Mouse (Mus musculus) lung, postnatal 0 days (tissue): Measurements from ENCODE around the gene Retreg1. TPM values are rescaled to one million over a fixed set of nuclear protein-coding genes. Genes with fewer than 3 reads are reported as not detected.

Source experiments
- ATAC-seq: fragments of 200-750 bp; cut with Nextera tagmentation; 2 replicates; pipeline ENCODE4 v1.8.0; 2017; ENCODE audit warnings: moderate library complexity
- DNase-seq: peaks from one replicate; pipeline ENCODE4 v3.0.0-alpha.2; 2016; ENCODE audit warnings: low spot score
- H3K27ac ChIP-seq: fragments of 300-500 bp; sonication (generic); 2 replicates; pipeline ENCODE4 v1.5.1; 2014; ENCODE audit warnings: antibody characterized with exemption, mild to moderate bottlenecking, low read length, mixed read lengths
- H3K27me3 ChIP-seq: fragments of 300-500 bp; sonication (generic); replicated peaks from 2 replicates; pipeline ENCODE4 v1.6.1; 2014; ENCODE audit warnings: low read length, mixed read lengths; ENCODE audit not compliant: insufficient read depth
- H3K36me3 ChIP-seq: fragments of 300-500 bp; sonication (generic); 2 replicates; pipeline ENCODE4 v1.6.1; 2014; ENCODE audit warnings: low read length, mixed read lengths; ENCODE audit not compliant: insufficient read depth
- H3K4me1 ChIP-seq: fragments of 300-500 bp; sonication (generic); 2 replicates; pipeline ENCODE4 v1.6.1; 2014; ENCODE audit warnings: antibody characterized with exemption, low read depth, low read length, mixed read lengths; ENCODE audit not compliant: insufficient read depth
- H3K4me2 ChIP-seq: fragments of 300-500 bp; sonication (generic); replicated peaks from 2 replicates; pipeline ENCODE4 v1.6.1; 2014; ENCODE audit warnings: low read depth, mild to moderate bottlenecking, low read length, moderate library complexity, mixed read lengths
- H3K4me3 ChIP-seq: fragments of 300-500 bp; sonication (generic); 2 replicates; pipeline ENCODE4 v1.5.1; 2014; ENCODE audit warnings: low read depth, low read length
- H3K9ac ChIP-seq: fragments of 300-500 bp; sonication (generic); replicated peaks from 2 replicates; pipeline ENCODE4 v1.6.1; 2014; ENCODE audit warnings: low read depth, mild to moderate bottlenecking
- H3K9me3 ChIP-seq: fragments of 300-500 bp; sonication (generic); 2 replicates; pipeline ENCODE4 v1.6.1; 2016; ENCODE audit warnings: low read length, mixed read lengths
- CTCF ChIP-seq: IDR thresholded peaks from 2 replicates; pipeline ENCODE4 v1.5.1; 2016; ENCODE audit warnings: antibody characterized with exemption, mild to moderate bottlenecking
- EP300 ChIP-seq: IDR thresholded peaks from 2 replicates; pipeline ENCODE4 v1.6.1; 2016; ENCODE audit warnings: antibody characterized with exemption, mild to moderate bottlenecking, control low read depth
- WGBS: fragments of 180-500 bp; shearing (Covaris S2); extraction: QIAGEN DNeasy Blood & Tissue Kit; methylation state at CpG from one replicate; pipeline ENCODE4 v1.1.7; 2014; 5-methylcytosine and 5-hydroxymethylcytosine counted together
- polyA plus RNA-seq: library from polyadenylated mRNA; unstranded; fragments of >200 nt; fragmentation: Nextera tagmentation; extraction: Ambion mirVana; gene quantifications from 2 replicates; pipeline ENCODE4 v1.2.1, GENCODE M21; 2015

The Retreg1 gene
- polyA plus RNA-seq, 1 experiment from 2014 or later = 36.2 TPM

GRCm38 (mm10) chr15:25877798-25878197 lies 34.8 kb downstream of the Retreg1 start:
- no peak overlapping the region for H3K4me2 ChIP-seq
- H3K9ac ChIP-seq = no peak overlapping the region
- no peak for TF ChIP-seq EP300
- no peak for TF ChIP-seq CTCF
- 51% methylated on average over 7 of the region's 7 CpGs for WGBS
- DNase-seq (no peak), ATAC-seq (no peak)
- H3K27me3 ChIP-seq = no peaks in the 10 kb centered on the region
- H3K4me3 ChIP-seq = no peak overlapping the region
- H3K36me3 ChIP-seq = no peaks in the 10 kb centered on the region
- no peaks in the 10 kb centered on the region for H3K4me1 ChIP-seq
- no peak overlapping the region for H3K27ac ChIP-seq
- no peaks in the 10 kb centered on the region for H3K9me3 ChIP-seq

GRCm38 (mm10) chr15:25879229-25879628 lies 36.2 kb downstream of the Retreg1 start:
- DNase-seq (no peak), ATAC-seq (no peak)
- Histone ChIP-seq H3K4me1 (no peaks in the 10 kb centered on the region), H3K36me3 (no peaks in the 10 kb centered on the region), H3K4me2 (no peak overlapping the region), H3K9me3 (no peaks in the 10 kb centered on the region), H3K27ac (no peak overlapping the region), H3K9ac (no peak overlapping the region), H3K27me3 (no peaks in the 10 kb centered on the region), H3K4me3 (no peak overlapping the region)
- TF ChIP-seq CTCF = no peak
- TF ChIP-seq EP300 = no peak
- 64% methylated on average over 6 of the region's 6 CpGs for WGBS

GRCm38 (mm10) chr15:25880192-25880591 lies 37.2 kb downstream of the Retreg1 start:
- WGBS = 72% methylated on average over 5 of the region's 5 CpGs
- no peak for ATAC-seq
- H3K4me2 ChIP-seq = no peak overlapping the region
- no peak overlapping the region for H3K27ac ChIP-seq
- H3K4me3 ChIP-seq = no peak overlapping the region
- H3K9ac ChIP-seq = no peak overlapping the region
- H3K4me1 ChIP-seq = no peaks in the 10 kb centered on the region
- no peaks in the 10 kb centered on the region for H3K36me3 ChIP-seq
- H3K27me3 ChIP-seq = no peaks in the 10 kb centered on the region
- DNase-seq = no peak
- TF ChIP-seq CTCF (no peak), EP300 (no peak)
- no peaks in the 10 kb centered on the region for H3K9me3 ChIP-seq

GRCm38 (mm10) chr15:25882002-25882401 lies 39.0 kb downstream of the Retreg1 start:
- no peak for DNase-seq
- H3K36me3 ChIP-seq = no peaks in the 10 kb centered on the region
- H3K9ac ChIP-seq = no peak overlapping the region
- H3K4me3 ChIP-seq = no peak overlapping the region
- H3K27me3 ChIP-seq = no peaks in the 10 kb centered on the region
- H3K4me1 ChIP-seq = no peaks in the 10 kb centered on the region
- WGBS = 71% methylated on average over 4 of the region's 4 CpGs
- TF ChIP-seq EP300 (no peak), CTCF (no peak)
- no peak for ATAC-seq
- H3K9me3 ChIP-seq = no peaks in the 10 kb centered on the region
- no peak overlapping the region for H3K4me2 ChIP-seq
- no peak overlapping the region for H3K27ac ChIP-seq

GRCm38 (mm10) chr15:25884416-25884958 lies 41.5 kb downstream of the Retreg1 start:
- no peak for DNase-seq
- no peak for ATAC-seq
- H3K9ac ChIP-seq = no peak overlapping the region
- TF ChIP-seq CTCF (no peak), EP300 (no peak)
- no peaks in the 10 kb centered on the region for H3K9me3 ChIP-seq
- no peaks in the 10 kb centered on the region for H3K4me1 ChIP-seq
- H3K27me3 ChIP-seq = no peaks in the 10 kb centered on the region
- 62% methylated on average over 14 of the region's 14 CpGs for WGBS
- no peak overlapping the region for H3K4me3 ChIP-seq
- H3K27ac ChIP-seq = no peak overlapping the region
- H3K36me3 ChIP-seq = no peaks in the 10 kb centered on the region
- 0 out of 2 replicates have a peak overlapping the region, but pooled peaks have one; percentile 11 for H3K4me2 ChIP-seq

GRCm38 (mm10) chr15:25886581-25887011 lies 43.6 kb downstream of the Retreg1 start:
- Histone ChIP-seq H3K4me1 (no peaks in the 10 kb centered on the region), H3K27ac (no peak overlapping the region), H3K9me3 (no peaks in the 10 kb centered on the region), H3K36me3 (no peaks in the 10 kb centered on the region), H3K27me3 (no peaks in the 10 kb centered on the region), H3K4me2 (no peak overlapping the region), H3K9ac (no peak overlapping the region), H3K4me3 (no peak overlapping the region)
- DNase-seq = peak; percentile 85
- TF ChIP-seq CTCF (no peak), EP300 (peak; percentile 77)
- 53% methylated on average over 6 of the region's 6 CpGs for WGBS
- ATAC-seq = peak; percentile 82

GRCm38 (mm10) chr15:25889927-25890326 lies 46.9 kb downstream of the Retreg1 start:
- Histone ChIP-seq H3K9me3 (no peaks in the 10 kb centered on the region), H3K27ac (no peak overlapping the region), H3K36me3 (no peaks in the 10 kb centered on the region), H3K4me2 (no peak overlapping the region), H3K27me3 (no peaks in the 10 kb centered on the region), H3K4me3 (no peak overlapping the region), H3K9ac (no peak overlapping the region), H3K4me1 (no peaks in the 10 kb centered on the region)
- peak; percentile 54; the same call in 1 of the 2 replicates for ATAC-seq
- peak; percentile 52 for DNase-seq
- no peak for TF ChIP-seq CTCF
- 0 out of 2 replicates have a peak, but pooled peaks have one; percentile 16 for TF ChIP-seq EP300
- 62% methylated on average over 5 of the region's 5 CpGs for WGBS
